Mouse (Mus musculus) CD4-positive, CD25-positive, alpha-beta regulatory T cell (primary cell): ENCODE measurements around the gene Chek1. TPM values are rescaled to one million over a fixed set of nuclear protein-coding genes. Genes with fewer than 3 reads are reported as not detected.

Experiments used
- polyA plus RNA-seq: library from polyadenylated mRNA; unstranded; fragments of 100-300 nt; shearing (Covaris generic); gene quantifications from one replicate; pipeline ENCODE4 v1.2.1, GENCODE M21; 2017

Chek1 gene
- 3.6 TPM for polyA plus RNA-seq

GRCm38 (mm10) chr9:36727034-36727755 is at the start of gene Chek1:
Gene Chek1 (minus strand): TSS chr9:36727065.

GRCm38 (mm10) chr9:36767203-36768143 is 40.6 kb upstream of the Chek1 start, which contains the start of gene Stt3a:
Gene Stt3a (minus strand): TSS chr9:36767679.

GRCm38 (mm10) chr9:36692920-36693319 is 33.9 kb downstream of the Chek1 start, which contains the start of gene Acrv1:
Gene Acrv1 (plus strand): TSS chr9:36693220.

Other genes with a start within 250 kb of the Chek1 start
- gene Gm5615, start 185.1 kb downstream of the Chek1 start, polyA plus RNA-seq, result 0.07 TPM
- not detected for gene Gm17689, start 144.4 kb downstream of the Chek1 start, polyA plus RNA-seq
- not detected for gene A630095E13Rik, start 83.7 kb downstream of the Chek1 start, polyA plus RNA-seq
- not detected for gene Acrv1, start 33.8 kb downstream of the Chek1 start, polyA plus RNA-seq
- gene Stt3a, start 40.6 kb upstream of the Chek1 start, polyA plus RNA-seq, result 215 TPM
- gene Ei24, start 70.3 kb upstream of the Chek1 start, polyA plus RNA-seq, result 61.8 TPM
- gene Fez1, start 94.8 kb upstream of the Chek1 start, polyA plus RNA-seq, result not detected